Mouse (Mus musculus): ENCODE measurements around the gene Smim13. TPM values are rescaled to one million over a fixed set of nuclear protein-coding genes. Genes with fewer than 3 reads are reported as not detected.

Smim13 gene
- polyA plus RNA-seq, 1 experiment from 2014 or later: 8.7 TPM

GRCm38 (mm10) chr13:41233241-41233640 lies 16.4 kb upstream of the Smim13 start:
- 86% methylated on average over 7 of the region's 7 CpGs for whole genome bisulfite sequencing
- no peaks in the 10 kb centered on the region for H3K27me3 ChIP-seq (replicated peaks; ENCODE audit: control insufficient read depth, insufficient read depth, low read length)

GRCm38 (mm10) chr13:41235181-41235580 lies 14.5 kb upstream of the Smim13 start:
- no peaks in the 10 kb centered on the region for H3K9me3 ChIP-seq (ENCODE audit: control insufficient read depth, low read length)
- H3K27ac ChIP-seq (ENCODE audit: low read length): no peak overlapping the region
- 0 out of 2 replicates have a peak, but pooled peaks cover 2% of the 10 kb centered on the region for H3K4me1 ChIP-seq (ENCODE audit: control insufficient read depth, insufficient read depth, low read length)
- ATAC-seq: no peak
- WGBS: 80% methylated on average over 6 of the region's 6 CpGs
- H3K27me3 ChIP-seq (replicated peaks; ENCODE audit: control insufficient read depth, insufficient read depth, low read length): no peaks in the 10 kb centered on the region
- no peak overlapping the region for H3K9ac ChIP-seq (ENCODE audit: low read depth, low read length)
- H3K4me3 ChIP-seq (ENCODE audit: low read length): no peak overlapping the region
- no peaks in the 10 kb centered on the region for H3K36me3 ChIP-seq (ENCODE audit: control insufficient read depth, insufficient read depth, low read length)
- H3K4me2 ChIP-seq (ENCODE audit: low read depth, low read length): no peak overlapping the region

More at GRCm38 (mm10) chr13:41233241-41233640, 16.4 kb upstream of the Smim13 start:
- Histone ChIP-seq H3K9ac (ENCODE audit: low read depth, low read length) (no peak overlapping the region), H3K9me3 (ENCODE audit: control insufficient read depth, low read length) (no peaks in the 10 kb centered on the region), H3K4me2 (ENCODE audit: low read depth, low read length) (no peak overlapping the region), H3K27ac (ENCODE audit: low read length) (no peak overlapping the region), H3K4me1 (ENCODE audit: control insufficient read depth, insufficient read depth, low read length) (0 out of 2 replicates have a peak, but pooled peaks cover 2% of the 10 kb centered on the region), H3K4me3 (ENCODE audit: low read length) (no peak overlapping the region), H3K36me3 (ENCODE audit: control insufficient read depth, insufficient read depth, low read length) (no peaks in the 10 kb centered on the region)
- ATAC-seq: no peak

GRCm38 (mm10) chr13:41235845-41236741 lies 13.6 kb upstream of the Smim13 start:
- Histone ChIP-seq H3K27ac (ENCODE audit: low read length) (peak overlapping the region; percentile 89), H3K9me3 (ENCODE audit: control insufficient read depth, low read length) (no peaks in the 10 kb centered on the region), H3K4me2 (ENCODE audit: low read depth, low read length) (peak overlapping the region; percentile 46), H3K9ac (ENCODE audit: low read depth, low read length) (peak overlapping the region; percentile 65), H3K27me3 (replicated peaks; ENCODE audit: control insufficient read depth, insufficient read depth, low read length) (no peaks in the 10 kb centered on the region), H3K4me1 (ENCODE audit: control insufficient read depth, insufficient read depth, low read length) (0 out of 2 replicates have a peak, but pooled peaks cover 2% of the 10 kb centered on the region), H3K4me3 (ENCODE audit: low read length) (peak overlapping the region; percentile 44), H3K36me3 (ENCODE audit: control insufficient read depth, insufficient read depth, low read length) (no peaks in the 10 kb centered on the region)
- ATAC-seq: peak; percentile 74
- 49% methylated on average over 13 of the region's 13 CpGs for WGBS

GRCm38 (mm10) chr13:41238035-41238804 lies 11.4 kb upstream of the Smim13 start:
- Histone ChIP-seq H3K27ac (ENCODE audit: low read length) (no peak overlapping the region), H3K36me3 (ENCODE audit: control insufficient read depth, insufficient read depth, low read length) (no peaks in the 10 kb centered on the region), H3K9ac (ENCODE audit: low read depth, low read length) (no peak overlapping the region), H3K4me1 (ENCODE audit: control insufficient read depth, insufficient read depth, low read length) (0 out of 2 replicates have a peak, but pooled peaks cover 2% of the 10 kb centered on the region), H3K4me2 (ENCODE audit: low read depth, low read length) (peak overlapping the region; percentile 34), H3K27me3 (replicated peaks; ENCODE audit: control insufficient read depth, insufficient read depth, low read length) (no peaks in the 10 kb centered on the region), H3K4me3 (ENCODE audit: low read length) (no peak overlapping the region), H3K9me3 (ENCODE audit: control insufficient read depth, low read length) (no peaks in the 10 kb centered on the region)
- ATAC-seq: no peak
- WGBS: 72% methylated on average over 10 of the region's 10 CpGs

- no peak overlapping the region for H3K9ac ChIP-seq (ENCODE audit: low read depth, low read length)
- H3K36me3 ChIP-seq (ENCODE audit: control insufficient read depth, insufficient read depth, low read length): no peaks in the 10 kb centered on the region
- H3K27ac ChIP-seq (ENCODE audit: low read length): no peak overlapping the region
- H3K4me1 ChIP-seq (ENCODE audit: control insufficient read depth, insufficient read depth, low read length): 0 out of 2 replicates have a peak, but pooled peaks cover 2% of the 10 kb centered on the region
- no peak overlapping the region for H3K4me3 ChIP-seq (ENCODE audit: low read length)
- no peaks in the 10 kb centered on the region for H3K27me3 ChIP-seq (replicated peaks; ENCODE audit: control insufficient read depth, insufficient read depth, low read length)
- WGBS: 4% methylated on average over 5 of the region's 5 CpGs
- H3K4me2 ChIP-seq (ENCODE audit: low read depth, low read length): no peak overlapping the region
- no peaks in the 10 kb centered on the region for H3K9me3 ChIP-seq (ENCODE audit: control insufficient read depth, low read length)
- no peak for ATAC-seq
Measured at GRCm38 (mm10) chr13:41238805-41239130, 10.9 kb upstream of the Smim13 start.

GRCm38 (mm10) chr13:41241557-41241956 lies 8.1 kb upstream of the Smim13 start:
- Histone ChIP-seq H3K4me2 (ENCODE audit: low read depth, low read length) (no peak overlapping the region), H3K36me3 (ENCODE audit: control insufficient read depth, insufficient read depth, low read length) (no peaks in the 10 kb centered on the region), H3K4me1 (ENCODE audit: control insufficient read depth, insufficient read depth, low read length) (no peaks in the 10 kb centered on the region), H3K27me3 (replicated peaks; ENCODE audit: control insufficient read depth, insufficient read depth, low read length) (no peaks in the 10 kb centered on the region), H3K9me3 (ENCODE audit: control insufficient read depth, low read length) (no peaks in the 10 kb centered on the region), H3K27ac (ENCODE audit: low read length) (no peak overlapping the region), H3K9ac (ENCODE audit: low read depth, low read length) (no peak overlapping the region), H3K4me3 (ENCODE audit: low read length) (no peak overlapping the region)
- WGBS: 76% methylated on average over 2 of the region's 2 CpGs
- ATAC-seq: no peak

GRCm38 (mm10) chr13:41244306-41244830 lies 5.3 kb upstream of the Smim13 start:
- H3K27ac ChIP-seq (ENCODE audit: low read length): no peak overlapping the region
- H3K4me3 ChIP-seq (ENCODE audit: low read length): no peak overlapping the region
- no peak overlapping the region for H3K4me2 ChIP-seq (ENCODE audit: low read depth, low read length)
- H3K9me3 ChIP-seq (ENCODE audit: control insufficient read depth, low read length): no peaks in the 10 kb centered on the region
- whole genome bisulfite sequencing: 60% methylated on average over 6 of the region's 6 CpGs
- H3K9ac ChIP-seq (ENCODE audit: low read depth, low read length): no peak overlapping the region
- H3K27me3 ChIP-seq (replicated peaks; ENCODE audit: control insufficient read depth, insufficient read depth, low read length): no peaks in the 10 kb centered on the region
- ATAC-seq: no peak
- H3K36me3 ChIP-seq (ENCODE audit: control insufficient read depth, insufficient read depth, low read length): no peaks in the 10 kb centered on the region
- no peaks in the 10 kb centered on the region for H3K4me1 ChIP-seq (ENCODE audit: control insufficient read depth, insufficient read depth, low read length)

GRCm38 (mm10) chr13:41248751-41249520 lies 708 bp upstream of the Smim13 start:
- Histone ChIP-seq H3K27me3 (replicated peaks; ENCODE audit: control insufficient read depth, insufficient read depth, low read length) (no peaks in the 10 kb centered on the region), H3K4me1 (ENCODE audit: control insufficient read depth, insufficient read depth, low read length) (peaks cover 11% of the 10 kb centered on the region; the same call in 1 of the 2 replicates), H3K4me2 (ENCODE audit: low read depth, low read length) (peak overlapping the region; percentile 66), H3K27ac (ENCODE audit: low read length) (peak overlapping the region; percentile 77), H3K36me3 (ENCODE audit: control insufficient read depth, insufficient read depth, low read length) (no peaks in the 10 kb centered on the region), H3K4me3 (ENCODE audit: low read length) (peak overlapping the region; percentile 87), H3K9me3 (ENCODE audit: control insufficient read depth, low read length) (no peaks in the 10 kb centered on the region), H3K9ac (ENCODE audit: low read depth, low read length) (peak overlapping the region; percentile 71)
- WGBS: 45% methylated on average over 12 of the region's 12 CpGs
- ATAC-seq: peak; percentile 34
